Mouse (Mus musculus) heart, embryonic 11.5 days (tissue): ENCODE results near the gene Fbxl17. TPM values are rescaled to one million over a fixed set of nuclear protein-coding genes. Genes with fewer than 3 reads are reported as not detected.

Experiments
- ATAC-seq: fragments of 200-750 bp; cut with Nextera tagmentation; replicated peaks from 2 replicates; pipeline ENCODE4 v1.8.0; 2017; ENCODE audit warnings: moderate library complexity; ENCODE audit not compliant: insufficient number of reproducible peaks, low FRiP score, low TSS enrichment
- H3K27ac ChIP-seq: fragments of 300-500 bp; sonication (generic); 2 replicates; pipeline ENCODE4 v1.5.1; 2014; ENCODE audit warnings: mild to moderate bottlenecking, low read depth, low read length
- H3K27me3 ChIP-seq: fragments of 300-500 bp; sonication (generic); 2 replicates; pipeline ENCODE4 v1.6.1; 2014; ENCODE audit warnings: mild to moderate bottlenecking, low read length, mixed read lengths; ENCODE audit not compliant: control insufficient read depth, insufficient read depth
- H3K36me3 ChIP-seq: fragments of 300-500 bp; sonication (generic); 2 replicates; pipeline ENCODE4 v1.6.1; 2014; ENCODE audit warnings: mild to moderate bottlenecking, low read length, moderate library complexity, mixed read lengths; ENCODE audit not compliant: control insufficient read depth, insufficient read depth
- H3K4me1 ChIP-seq: fragments of 300-500 bp; sonication (generic); 2 replicates; pipeline ENCODE4 v1.6.1; 2014; ENCODE audit warnings: low read length; ENCODE audit not compliant: control insufficient read depth, insufficient read depth
- H3K4me2 ChIP-seq: fragments of 300-500 bp; sonication (generic); 2 replicates; pipeline ENCODE4 v1.6.1; 2014; ENCODE audit warnings: mild to moderate bottlenecking, moderate library complexity
- H3K4me3 ChIP-seq: fragments of 300-500 bp; sonication (generic); 2 replicates; pipeline ENCODE4 v1.5.1; 2014; ENCODE audit warnings: low read depth, low read length
- H3K9ac ChIP-seq: fragments of 300-500 bp; sonication (generic); 2 replicates; pipeline ENCODE4 v1.6.1; 2014; ENCODE audit warnings: mild to moderate bottlenecking, low read depth, low read length, moderate library complexity
- H3K9me3 ChIP-seq: fragments of 300-500 bp; sonication (generic); replicated peaks from 2 replicates; pipeline ENCODE4 v1.6.1; 2016; ENCODE audit warnings: low read length; ENCODE audit not compliant: control insufficient read depth
- WGBS: fragments of 180-500 bp; shearing (Covaris S2); extraction: QIAGEN DNeasy Blood & Tissue Kit; methylation state at CpG from one replicate; pipeline ENCODE4 v1.1.7; 2014; ENCODE audit not compliant: insufficient replicate concordance; 5-methylcytosine and 5-hydroxymethylcytosine counted together
- polyA plus RNA-seq: library from polyadenylated mRNA; unstranded; fragments of >200 nt; fragmentation: Nextera tagmentation; extraction: Ambion mirVana; gene quantifications from 2 replicates; pipeline ENCODE4 v1.2.1, GENCODE M21; 2014

Fbxl17 gene
- polyA plus RNA-seq, 1 experiment from 2014 or later: 6.4 TPM

- 68% methylated on average over 3 of the region's 3 CpGs for WGBS
- no peaks in the 10 kb centered on the region; the same call in 1 of the 2 replicates for H3K9me3 ChIP-seq
Measured at GRCm38 (mm10) chr17:63310021-63310420, 189.8 kb downstream of the Fbxl17 start.

GRCm38 (mm10) chr17:63303862-63304261, 196.0 kb downstream of the Fbxl17 start:
- no peak overlapping the region for H3K4me3 ChIP-seq
- no peaks in the 10 kb centered on the region for H3K36me3 ChIP-seq
- WGBS: 43% methylated on average over 4 of the region's 4 CpGs
- H3K27me3 ChIP-seq: no peaks in the 10 kb centered on the region
- 0 out of 2 replicates have a peak, but pooled peaks cover 3% of the 10 kb centered on the region for H3K4me1 ChIP-seq
- no peak overlapping the region for H3K4me2 ChIP-seq
- H3K27ac ChIP-seq: no peak overlapping the region
- H3K9me3 ChIP-seq: no peaks in the 10 kb centered on the region
- no peak overlapping the region for H3K9ac ChIP-seq
- ATAC-seq: no peak

More at GRCm38 (mm10) chr17:63310021-63310420, 189.8 kb downstream of the Fbxl17 start:
- no peaks in the 10 kb centered on the region for H3K36me3 ChIP-seq
- H3K4me2 ChIP-seq: no peak overlapping the region
- H3K4me1 ChIP-seq: no peaks in the 10 kb centered on the region
- ATAC-seq: no peak
- H3K27me3 ChIP-seq: no peaks in the 10 kb centered on the region
- H3K27ac ChIP-seq: no peak overlapping the region
- no peak overlapping the region for H3K9ac ChIP-seq
- H3K4me3 ChIP-seq: no peak overlapping the region

- 77% methylated on average over 12 of the region's 12 CpGs for WGBS
- Histone ChIP-seq H3K4me3 (no peak overlapping the region), H3K27ac (no peak overlapping the region), H3K27me3 (no peaks in the 10 kb centered on the region), H3K9me3 (no peaks in the 10 kb centered on the region), H3K36me3 (no peaks in the 10 kb centered on the region), H3K9ac (no peak overlapping the region), H3K4me1 (0 out of 2 replicates have a peak, but pooled peaks cover 3% of the 10 kb centered on the region), H3K4me2 (no peak overlapping the region)
- no peak for ATAC-seq
Measured at GRCm38 (mm10) chr17:63301822-63302393, 197.9 kb downstream of the Fbxl17 start.

GRCm38 (mm10) chr17:63295471-63295870, 204.3 kb downstream of the Fbxl17 start:
- no peak overlapping the region for H3K27ac ChIP-seq
- H3K36me3 ChIP-seq: no peaks in the 10 kb centered on the region
- H3K27me3 ChIP-seq: no peaks in the 10 kb centered on the region
- no peak overlapping the region for H3K4me3 ChIP-seq
- H3K9ac ChIP-seq: no peak overlapping the region
- 62% methylated on average over 2 of the region's 2 CpGs for WGBS
- no peaks in the 10 kb centered on the region for H3K9me3 ChIP-seq
- H3K4me2 ChIP-seq: no peak overlapping the region
- no peaks in the 10 kb centered on the region for H3K4me1 ChIP-seq
- ATAC-seq: no peak

GRCm38 (mm10) chr17:63294961-63295360, 204.9 kb downstream of the Fbxl17 start:
- no peak for ATAC-seq
- H3K36me3 ChIP-seq: no peaks in the 10 kb centered on the region
- H3K27ac ChIP-seq: no peak overlapping the region
- peaks cover under 1% of the 10 kb centered on the region for H3K4me1 ChIP-seq
- 74% methylated on average over 3 of the region's 3 CpGs for WGBS
- no peak overlapping the region for H3K4me2 ChIP-seq
- no peak overlapping the region for H3K4me3 ChIP-seq
- H3K27me3 ChIP-seq: no peaks in the 10 kb centered on the region
- no peak overlapping the region for H3K9ac ChIP-seq
- H3K9me3 ChIP-seq: no peaks in the 10 kb centered on the region

GRCm38 (mm10) chr17:63293979-63294378, 205.8 kb downstream of the Fbxl17 start:
- Histone ChIP-seq H3K4me1 (peaks cover 3% of the 10 kb centered on the region), H3K27me3 (no peaks in the 10 kb centered on the region), H3K36me3 (no peaks in the 10 kb centered on the region), H3K27ac (no peak overlapping the region), H3K9me3 (no peaks in the 10 kb centered on the region), H3K9ac (no peak overlapping the region), H3K4me2 (no peak overlapping the region), H3K4me3 (no peak overlapping the region)
- no peak for ATAC-seq
- WGBS: 89% methylated on average over 3 of the region's 3 CpGs

GRCm38 (mm10) chr17:63289317-63289913, 210.4 kb downstream of the Fbxl17 start:
- H3K9me3 ChIP-seq: no peaks in the 10 kb centered on the region
- no peak overlapping the region for H3K4me3 ChIP-seq
- H3K27ac ChIP-seq: no peak overlapping the region
- H3K27me3 ChIP-seq: no peaks in the 10 kb centered on the region
- no peak overlapping the region for H3K4me2 ChIP-seq
- 80% methylated on average over 1 of the region's 1 CpGs for WGBS
- H3K9ac ChIP-seq: no peak overlapping the region
- H3K4me1 ChIP-seq: peaks cover 8% of the 10 kb centered on the region
- no peaks in the 10 kb centered on the region for H3K36me3 ChIP-seq
- no peak for ATAC-seq

- H3K4me3 ChIP-seq: no peak overlapping the region
- H3K9ac ChIP-seq: no peak overlapping the region
- 87% methylated on average over 4 of the region's 4 CpGs for WGBS
- H3K27ac ChIP-seq: no peak overlapping the region
- H3K9me3 ChIP-seq: no peaks in the 10 kb centered on the region
- peaks cover 8% of the 10 kb centered on the region for H3K4me1 ChIP-seq
- H3K27me3 ChIP-seq: no peaks in the 10 kb centered on the region
- ATAC-seq: no peak
- H3K4me2 ChIP-seq: no peak overlapping the region
- no peaks in the 10 kb centered on the region for H3K36me3 ChIP-seq
Measured at GRCm38 (mm10) chr17:63288850-63289249, 211.0 kb downstream of the Fbxl17 start.

- no peaks in the 10 kb centered on the region for H3K9me3 ChIP-seq
- H3K27me3 ChIP-seq: no peaks in the 10 kb centered on the region
- ATAC-seq: no peak
Measured at GRCm38 (mm10) chr17:63287413-63287812, 212.4 kb downstream of the Fbxl17 start.

More at GRCm38 (mm10) chr17:63287413-63287812, 212.4 kb downstream of the Fbxl17 start:
- Histone ChIP-seq H3K4me3 (no peak overlapping the region), H3K4me2 (no peak overlapping the region), H3K27ac (no peak overlapping the region), H3K9ac (no peak overlapping the region), H3K36me3 (no peaks in the 10 kb centered on the region), H3K4me1 (peaks cover 8% of the 10 kb centered on the region)
- WGBS: 44% methylated on average over 2 of the region's 2 CpGs
